9 mouse cellular contexts compared by ENCODE assay signal in the genomic region with DNA sequence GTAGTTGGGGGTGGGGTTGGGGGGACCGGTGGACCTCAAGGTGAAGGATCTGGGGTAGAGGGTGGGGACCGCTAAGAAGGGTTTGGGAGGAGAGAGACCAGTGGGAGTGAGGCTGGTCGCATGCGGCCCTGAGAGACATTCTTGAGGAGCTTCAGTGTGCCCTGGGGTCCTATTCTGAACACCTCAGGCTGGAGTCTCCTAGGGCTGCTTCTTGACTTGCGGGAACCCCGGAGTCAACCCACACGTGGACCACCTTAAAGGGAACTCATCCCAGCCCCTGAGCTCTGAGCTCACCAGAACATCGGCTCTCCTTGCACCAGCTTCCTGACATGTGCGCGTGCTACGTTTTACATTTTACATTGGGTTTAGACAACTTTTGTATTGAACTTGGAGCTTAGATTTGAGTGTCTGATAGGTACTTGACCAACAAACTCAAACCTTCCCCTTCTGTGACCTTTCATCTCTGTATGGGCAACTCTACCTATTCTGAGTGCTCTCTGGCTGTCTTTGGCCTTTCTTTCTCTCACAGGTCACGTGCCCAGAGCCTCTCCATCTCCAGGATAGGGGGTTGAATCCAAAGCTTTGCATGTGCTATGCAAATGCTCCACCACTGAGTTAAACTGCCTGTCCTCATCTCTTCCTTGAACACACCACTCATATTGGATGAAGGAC. TPM values are rescaled to one million over a fixed set of nuclear protein-coding genes. Genes with fewer than 3 reads are reported as not detected.
A peak's percentile ranks its signal among the peaks of the same experiment; 100 is the strongest.
DNase-seq lines count a peak whose midpoint lies in the region; ATAC-seq and TF ChIP-seq lines count a peak whose summit lies in the region.
"Had no signal": no experiment of that assay in that cellular context is flagged by ENCODE, and none has a peak within 500 bp of the region (broad histone marks: within the 10 kb centered on the region; RNA-seq: fewer than 3 reads in every experiment).

No protein-coding gene starts in this region.

- H3K4me3 ChIP-seq in hindbrain, embryonic 15.5 days = peak overlapping the region; percentile 69
- peak overlapping the region; percentile 66 for H3K4me3 ChIP-seq in midbrain, postnatal 0 days (ENCODE audit: low read depth, low read length)

- H3K9ac ChIP-seq in hindbrain, embryonic 15.5 days = peak overlapping the region; percentile 48
- peak overlapping the region; percentile 64 for H3K9ac ChIP-seq in midbrain, postnatal 0 days (replicated peaks; ENCODE audit: low read length, poor library complexity, severe bottlenecking)

- WGBS in hindbrain, embryonic 15.5 days = 39% methylated on average over 12 of the region's 12 CpGs
- 32% methylated on average over 12 of the region's 12 CpGs for WGBS in midbrain, postnatal 0 days

- no peak for TF ChIP-seq CTCF in midbrain, postnatal 0 days (IDR thresholded peaks at IDR 0.05)

- ATAC-seq in hindbrain, embryonic 15.5 days (ENCODE audit: low FRiP score, low read depth) = peak; percentile 83; the same call in 1 of the 2 replicates
- no peak; the same call in none of the 2 replicates for ATAC-seq in midbrain, postnatal 0 days (ENCODE audit: low FRiP score)

- peak overlapping the region; percentile 82 for H3K4me2 ChIP-seq in hindbrain, embryonic 15.5 days
- peak overlapping the region; percentile 81 for H3K4me2 ChIP-seq in midbrain, postnatal 0 days (ENCODE audit: low read depth, low read length, poor library complexity, severe bottlenecking)

- H3K27me3 ChIP-seq in hindbrain, embryonic 15.5 days = no peaks in the 10 kb centered on the region
- H3K27me3 ChIP-seq in midbrain, postnatal 0 days (ENCODE audit: insufficient read depth, low read length) = no peaks in the 10 kb centered on the region

- H3K27ac ChIP-seq in hindbrain, embryonic 15.5 days (replicated peaks) = peak overlapping the region; percentile 89
- peak overlapping the region; percentile 86 for H3K27ac ChIP-seq in midbrain, postnatal 0 days (ENCODE audit: low read depth, low read length)

- H3K4me1 ChIP-seq in hindbrain, embryonic 15.5 days (replicated peaks) = peaks cover 19% of the 10 kb centered on the region
- no peaks in the 10 kb centered on the region for H3K4me1 ChIP-seq in midbrain, postnatal 0 days (ENCODE audit: insufficient read depth, low read length)

- H3K36me3 ChIP-seq in hindbrain, embryonic 15.5 days = peaks cover 9% of the 10 kb centered on the region
- H3K36me3 ChIP-seq in midbrain, postnatal 0 days (ENCODE audit: insufficient read depth, low read length) = peaks cover 5% of the 10 kb centered on the region

- peak; percentile 33 to 49 for DNase-seq in layer of hippocampus, adult 8-10 months (ENCODE audit: low spot score in 2 of 2)
- no peak for DNase-seq in layer of hippocampus, adult 9-10 months (ENCODE audit: low spot score)
- peak; percentile 30 for DNase-seq in brain, adult 2 months (ENCODE audit: low read depth, low spot score)
- DNase-seq in midbrain, postnatal 0 days (ENCODE audit: low spot score) = peak; percentile 10
- no peak for DNase-seq in adrenal gland, adult 8-10 months
- DNase-seq in right cerebral cortex, adult 2 months (ENCODE audit: low spot score in 2 of 2) = no peak
- no peak for DNase-seq in kidney, postnatal 36 days

- H3K9me3 ChIP-seq in hindbrain, embryonic 15.5 days = no peaks in the 10 kb centered on the region
- H3K9me3 ChIP-seq in midbrain, postnatal 0 days (ENCODE audit: low read length) = no peaks in the 10 kb centered on the region

RNA-seq across cellular contexts. Expression of a gene that starts 0.7 kb away (rescaled TPM):
- total RNA-seq in layer of hippocampus, adult 8-10 months (2022) = 10 to 100 TPM; 14.6 to 35.2 (median 23.7) TPM
- polyA plus RNA-seq in hindbrain, embryonic 15.5 days (2015; fragmentation: Nextera tagmentation; extraction: Ambion mirVana) = 78.1 and 82.6 TPM in 2 replicates
- total RNA-seq in midbrain, postnatal 0 days (2014; rRNA removed) = 36.5 and 99.5 TPM in 2 replicates
- polyA plus RNA-seq in midbrain, postnatal 0 days (2015; fragmentation: Nextera tagmentation; extraction: Ambion mirVana) = 82.0 and 87.7 TPM in 2 replicates
- 10 to 100 TPM; 28.6 to 39.3 (median 31.2) TPM for total RNA-seq in adrenal gland, adult 8-10 months (2022)

RNA-seq across cellular contexts. Expression of a gene that starts 33.2 kb away (rescaled TPM):
- 100 to 1,000 TPM; 198 to 220 (median 215) TPM for total RNA-seq in layer of hippocampus, adult 8-10 months (2022)
- polyA plus RNA-seq in hindbrain, embryonic 15.5 days (2015; fragmentation: Nextera tagmentation; extraction: Ambion mirVana) = 939 and 1,019 TPM in 2 replicates
- total RNA-seq in midbrain, postnatal 0 days (2014; rRNA removed) = 4,904 and 4,995 TPM in 2 replicates
- polyA plus RNA-seq in midbrain, postnatal 0 days (2015; fragmentation: Nextera tagmentation; extraction: Ambion mirVana) = 937 and 994 TPM in 2 replicates
- total RNA-seq in adrenal gland, adult 8-10 months (2022) = 1 to 10 TPM in 3 of 4 experiments, under 1 TPM in 1; 0.81 to 3.5 (median 1.5) TPM
- total RNA-seq: common myeloid progenitor, adult 5-6 weeks had no signal

Comparison
In these comparisons a context has a peak if more than half of its experiments do, and no peak if none do; other contexts are left out.
1. DNase-seq: peak in layer of hippocampus, adult 8-10 months (2 of 2), brain, adult 2 months (single experiment) and midbrain, postnatal 0 days (single experiment); none in layer of hippocampus, adult 9-10 months (single experiment), adrenal gland, adult 8-10 months (single experiment), right cerebral cortex, adult 2 months (0 of 2) and kidney, postnatal 36 days (0 of 2).
2. RNA of a gene that starts 33.2 kb away (total RNA-seq): 4,904 to 4,995 TPM in midbrain, postnatal 0 days and 198 to 220 TPM in layer of hippocampus, adult 8-10 months; 0.81 to 3.5 TPM in adrenal gland, adult 8-10 months; every median in the first group is over 10 times any median in the second.